Mouse (Mus musculus): ENCODE measurements at regions not wholly inside any gene's neighbourhood (a gene's known extent, or its start where the extent isn't known, plus 50 kb on each side); places are given as distances from the start of the nearest gene placed in this dataset.

DNA sequence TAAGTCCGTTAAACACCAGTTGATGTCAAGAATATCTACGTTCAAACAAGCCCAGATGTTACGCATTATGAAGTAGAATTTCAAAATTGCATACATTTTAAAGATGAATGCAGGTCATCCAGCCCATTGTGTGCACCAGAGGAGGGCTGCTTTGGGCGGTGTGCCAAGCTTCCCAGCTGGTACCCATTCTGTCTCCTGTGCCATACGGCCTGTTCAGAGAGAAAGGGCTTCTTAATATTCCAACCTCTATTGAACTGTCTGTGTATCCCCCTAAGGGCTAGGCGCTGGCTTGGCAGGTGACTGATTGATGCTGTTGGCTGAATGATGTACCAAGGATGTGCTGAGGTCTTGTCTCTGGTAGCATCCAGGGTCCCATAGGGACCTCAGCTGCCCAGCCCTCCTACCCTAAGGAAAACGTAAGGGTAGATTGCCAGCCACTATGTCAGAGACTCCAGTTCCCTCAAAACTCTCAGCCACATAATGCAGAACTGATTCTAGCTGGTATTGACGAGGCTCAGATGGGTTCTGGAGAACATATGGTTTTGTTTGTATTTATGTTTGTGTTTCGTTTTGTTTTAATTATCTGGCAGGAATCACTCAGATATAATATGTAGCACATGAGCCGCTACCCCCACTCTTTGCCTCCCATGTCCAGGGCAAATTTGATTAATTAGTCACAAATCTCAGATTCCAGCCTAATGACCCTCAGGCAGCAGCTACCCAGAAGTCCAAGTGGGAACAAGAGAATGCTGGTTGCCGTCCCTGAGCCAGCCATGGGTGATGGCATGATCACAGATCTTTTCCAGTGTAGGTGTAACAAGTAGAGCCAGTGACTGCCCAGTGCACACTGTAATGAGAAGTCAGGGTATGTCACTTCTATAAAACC lies 212.0 kb upstream of the Usp24 start:
- Histone ChIP-seq H3K36me3 (no peaks in the 10 kb centered on the region), H3K9ac (replicated peaks) (no peak overlapping the region), H3K27ac (replicated peaks) (peak overlapping the region; percentile 84), H3K4me3 (no peak overlapping the region), H3K27me3 (no peaks in the 10 kb centered on the region), H3K4me2 (replicated peaks) (no peak overlapping the region), H3K4me1 (peaks cover 46% of the 10 kb centered on the region), H3K9me3 (no peaks in the 10 kb centered on the region)
- ATAC-seq (replicated peaks) = peak; percentile 87
- WGBS = 34% methylated on average over 11 of the region's 11 CpGs

DNA sequence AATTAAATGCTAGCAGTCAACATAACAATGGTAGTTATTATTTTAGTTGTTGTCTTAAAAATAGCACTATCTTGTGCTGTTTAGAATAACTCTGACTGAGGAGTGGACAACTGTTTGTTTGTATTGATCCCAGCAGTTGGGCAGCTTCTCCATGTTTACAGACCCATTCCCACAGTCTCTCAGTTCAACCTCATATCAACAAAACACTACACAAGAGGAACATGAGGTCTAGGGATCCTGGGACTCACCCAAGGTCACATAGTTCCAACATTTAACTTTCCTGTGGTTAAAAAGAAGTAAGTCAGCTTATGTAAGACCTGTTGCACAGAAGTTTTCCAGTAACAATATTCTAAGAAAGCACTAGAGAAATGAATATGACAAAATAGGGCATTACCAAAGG lies 203.0 kb upstream of the Usp24 start:
- Histone ChIP-seq H3K27me3 (no peaks in the 10 kb centered on the region), H3K4me3 (no peak overlapping the region), H3K4me1 (no peaks in the 10 kb centered on the region), H3K4me2 (replicated peaks) (no peak overlapping the region), H3K9me3 (no peaks in the 10 kb centered on the region), H3K36me3 (no peaks in the 10 kb centered on the region), H3K9ac (replicated peaks) (no peak overlapping the region), H3K27ac (replicated peaks) (no peak overlapping the region)
- ATAC-seq (replicated peaks) = no peak

DNA sequence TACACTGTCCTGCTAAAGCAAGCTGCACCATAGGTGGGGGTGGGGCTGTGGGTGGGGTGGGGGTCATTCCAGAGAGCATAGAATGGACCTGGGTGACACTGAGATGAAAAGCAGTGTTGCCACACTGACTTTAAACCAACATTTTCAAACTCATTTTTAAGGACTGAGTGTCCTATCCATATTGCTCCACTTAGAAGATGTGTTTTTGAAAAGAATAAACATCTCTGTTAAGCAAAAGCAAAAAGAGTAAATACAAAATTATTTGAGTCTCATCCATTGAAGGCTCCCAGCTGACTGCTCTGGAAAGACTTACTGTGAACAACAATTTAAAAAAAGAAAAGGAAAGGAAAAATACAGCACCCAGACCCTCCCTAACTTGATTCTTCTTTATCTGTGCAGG lies 202.3 kb upstream of the Usp24 start:
- no peaks in the 10 kb centered on the region for H3K4me1 ChIP-seq
- ATAC-seq (replicated peaks) = no peak
- H3K4me3 ChIP-seq = no peak overlapping the region

DNA sequence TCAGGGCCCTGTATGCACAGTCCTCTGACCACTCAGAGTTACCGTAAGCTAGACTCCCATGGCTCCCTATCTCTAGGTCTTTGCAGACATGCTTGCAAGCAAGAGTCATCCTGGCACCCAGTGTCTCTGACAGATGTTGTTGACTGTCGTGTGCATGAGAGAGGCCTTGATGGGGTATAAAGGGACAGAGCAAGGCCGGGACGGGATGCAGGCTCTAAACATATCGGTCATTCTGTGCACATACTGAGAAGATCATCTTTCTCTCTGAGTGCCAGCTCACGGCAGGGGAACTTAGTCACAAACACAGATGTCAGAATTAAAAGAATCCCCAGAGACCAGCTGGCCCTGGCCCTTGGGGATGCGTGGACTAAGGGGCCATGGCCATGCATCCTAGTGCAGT lies 199.4 kb upstream of the Usp24 start:
- Histone ChIP-seq H3K4me2 (replicated peaks) (no peak overlapping the region), H3K9me3 (no peaks in the 10 kb centered on the region), H3K27me3 (no peaks in the 10 kb centered on the region), H3K9ac (replicated peaks) (no peak overlapping the region), H3K4me1 (no peaks in the 10 kb centered on the region), H3K36me3 (no peaks in the 10 kb centered on the region), H3K27ac (replicated peaks) (no peak overlapping the region), H3K4me3 (no peak overlapping the region)
- 89% methylated on average over 7 of the region's 7 CpGs for WGBS
- no peak for ATAC-seq (replicated peaks)

More for the DNA sequence above, 202.3 kb upstream of the Usp24 start:
- no peaks in the 10 kb centered on the region for H3K36me3 ChIP-seq
- no peaks in the 10 kb centered on the region for H3K27me3 ChIP-seq
- H3K27ac ChIP-seq (replicated peaks) = no peak overlapping the region
- H3K9ac ChIP-seq (replicated peaks) = no peak overlapping the region
- no peak overlapping the region for H3K4me2 ChIP-seq (replicated peaks)
- H3K9me3 ChIP-seq = no peaks in the 10 kb centered on the region

DNA sequence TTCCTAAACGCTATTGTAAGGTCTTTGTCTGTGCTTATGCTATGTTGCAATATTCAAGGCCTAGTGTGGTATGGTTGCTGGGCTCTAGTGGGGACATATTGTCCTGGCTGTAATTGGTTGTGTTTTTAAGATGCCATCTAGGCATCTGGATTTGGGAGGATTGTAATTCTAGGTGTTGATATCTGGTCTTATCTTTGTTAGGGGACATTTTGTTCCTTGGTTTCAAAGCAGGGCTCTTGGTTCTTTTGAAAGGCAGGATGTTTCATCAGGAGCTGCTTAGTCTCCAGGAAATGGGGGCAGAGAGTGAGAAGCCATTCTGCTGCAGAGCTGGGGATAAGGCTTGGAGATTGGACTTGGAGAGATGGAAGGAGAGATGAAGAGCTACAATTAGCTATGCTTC lies 194.7 kb upstream of the Usp24 start:
- Histone ChIP-seq H3K36me3 (no peaks in the 10 kb centered on the region), H3K9ac (replicated peaks) (no peak overlapping the region), H3K4me3 (no peak overlapping the region), H3K4me1 (no peaks in the 10 kb centered on the region), H3K4me2 (replicated peaks) (no peak overlapping the region), H3K27ac (replicated peaks) (no peak overlapping the region), H3K9me3 (no peaks in the 10 kb centered on the region), H3K27me3 (no peaks in the 10 kb centered on the region)
- ATAC-seq (replicated peaks) = no peak
- 84% methylated on average over 1 of the region's 1 CpGs for WGBS

DNA sequence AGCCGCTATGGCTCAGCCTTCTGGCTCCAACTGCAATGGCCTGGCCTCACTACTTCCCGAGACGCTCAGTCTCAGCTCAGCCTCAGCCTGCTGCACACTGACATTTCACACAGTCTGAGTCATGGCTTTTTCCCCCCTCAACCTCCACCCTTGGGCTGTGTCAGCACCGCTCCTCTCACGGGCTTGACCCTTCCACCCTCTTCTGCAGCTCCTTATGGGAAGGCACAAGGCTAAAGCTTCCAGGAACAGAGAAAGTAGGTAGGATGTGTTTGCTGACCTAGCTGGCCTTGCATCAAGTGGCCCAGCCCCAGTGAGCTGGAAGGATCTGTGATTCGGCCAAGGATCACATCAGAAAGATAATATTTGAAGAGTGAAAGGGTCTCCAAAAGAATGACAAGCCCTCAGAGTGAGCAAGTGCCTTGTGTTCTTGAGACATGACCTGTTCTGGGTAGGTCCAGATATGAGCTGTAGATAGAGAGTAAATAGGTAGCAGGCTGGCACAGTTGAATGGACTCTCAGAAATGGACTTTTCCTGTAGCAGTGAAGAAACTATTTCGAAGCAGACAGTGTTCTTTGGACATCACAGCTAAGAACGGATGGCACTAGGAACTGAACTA lies 192.9 kb upstream of the Usp24 start:
- H3K4me3 ChIP-seq = no peak overlapping the region
- ATAC-seq (replicated peaks) = no peak
- 90% methylated on average over 8 of the region's 8 CpGs for WGBS
- H3K9ac ChIP-seq (replicated peaks) = no peak overlapping the region
- no peaks in the 10 kb centered on the region for H3K4me1 ChIP-seq
- H3K9me3 ChIP-seq = no peaks in the 10 kb centered on the region
- no peaks in the 10 kb centered on the region for H3K27me3 ChIP-seq
- H3K4me2 ChIP-seq (replicated peaks) = no peak overlapping the region
- no peaks in the 10 kb centered on the region for H3K36me3 ChIP-seq
- no peak overlapping the region for H3K27ac ChIP-seq (replicated peaks)

DNA sequence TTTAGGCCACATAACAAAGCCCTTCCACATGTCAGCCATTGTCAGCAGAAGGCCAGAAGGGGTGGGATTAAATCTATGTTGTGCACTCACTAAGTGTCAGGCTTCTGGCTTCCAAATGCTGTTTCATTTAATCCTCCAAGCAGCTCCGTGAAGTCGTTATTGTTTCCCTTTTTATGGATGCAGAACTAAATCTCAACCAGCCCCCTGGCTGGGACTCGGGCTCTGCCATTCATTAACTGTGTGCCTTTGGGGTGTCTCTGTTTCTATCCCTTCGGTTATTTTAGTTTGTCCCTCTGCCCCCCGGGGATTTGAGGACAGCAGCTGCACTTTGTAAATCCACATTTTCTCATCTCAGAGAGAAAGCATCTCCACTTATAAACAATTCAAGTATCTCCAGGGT lies 188.8 kb upstream of the Usp24 start:
- no peaks in the 10 kb centered on the region for H3K36me3 ChIP-seq
- WGBS = 28% methylated on average over 5 of the region's 5 CpGs
- H3K27me3 ChIP-seq = no peaks in the 10 kb centered on the region
- H3K4me1 ChIP-seq = no peaks in the 10 kb centered on the region
- no peaks in the 10 kb centered on the region for H3K9me3 ChIP-seq
- H3K9ac ChIP-seq (replicated peaks) = no peak overlapping the region
- no peak overlapping the region for H3K4me3 ChIP-seq
- ATAC-seq (replicated peaks) = no peak
- no peak overlapping the region for H3K27ac ChIP-seq (replicated peaks)
- no peak overlapping the region for H3K4me2 ChIP-seq (replicated peaks)

DNA sequence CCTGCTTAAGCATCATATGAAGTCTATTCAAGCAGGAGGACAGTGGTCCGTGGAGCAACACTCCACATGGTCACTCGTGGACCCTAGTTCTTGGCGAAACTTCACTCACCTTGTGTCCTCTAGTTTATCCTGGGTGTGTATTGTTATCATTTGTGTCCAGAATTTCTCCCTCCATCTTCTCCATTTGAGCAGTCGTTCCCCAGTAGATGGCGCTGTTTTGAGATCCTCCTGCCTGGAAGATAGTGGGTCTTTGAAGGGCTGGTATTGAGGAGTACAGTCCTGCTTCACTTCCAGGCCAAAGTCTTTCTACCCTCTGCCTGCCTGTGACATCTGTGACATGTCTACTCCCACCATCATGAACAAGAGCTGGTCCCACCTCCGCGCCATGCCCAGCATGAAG lies 188.4 kb upstream of the Usp24 start:
- no peak overlapping the region for H3K27ac ChIP-seq (replicated peaks)
- WGBS = 59% methylated on average over 7 of the region's 7 CpGs
- no peaks in the 10 kb centered on the region for H3K9me3 ChIP-seq
- H3K27me3 ChIP-seq = no peaks in the 10 kb centered on the region
- no peak overlapping the region for H3K4me3 ChIP-seq
- no peaks in the 10 kb centered on the region for H3K36me3 ChIP-seq
- no peaks in the 10 kb centered on the region for H3K4me1 ChIP-seq
- H3K9ac ChIP-seq (replicated peaks) = no peak overlapping the region
- no peak overlapping the region for H3K4me2 ChIP-seq (replicated peaks)
- no peak for ATAC-seq (replicated peaks)

DNA sequence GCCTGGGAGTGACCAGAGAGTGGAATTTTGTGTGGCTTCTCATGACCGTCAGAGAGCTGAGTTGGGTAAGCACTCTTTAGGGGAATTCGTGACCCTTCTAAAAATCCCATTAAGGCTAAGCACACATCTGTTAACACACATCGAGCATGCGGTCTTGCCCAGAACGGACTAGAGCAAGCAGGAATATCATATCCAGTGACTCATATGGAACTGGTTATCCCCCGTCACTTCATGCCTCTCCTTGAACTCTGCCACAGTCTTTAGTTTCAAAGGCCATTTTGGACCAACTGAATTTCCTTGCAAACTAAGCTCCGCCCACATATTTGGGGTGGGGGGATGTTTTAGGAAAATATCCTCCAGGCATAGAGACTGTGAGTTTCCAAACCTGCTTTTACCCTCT lies 186.7 kb upstream of the Usp24 start:
- no peaks in the 10 kb centered on the region for H3K36me3 ChIP-seq
- H3K4me2 ChIP-seq (replicated peaks) = no peak overlapping the region
- H3K27ac ChIP-seq (replicated peaks) = no peak overlapping the region
- no peaks in the 10 kb centered on the region for H3K27me3 ChIP-seq
- WGBS = 86% methylated on average over 7 of the region's 7 CpGs
- H3K9ac ChIP-seq (replicated peaks) = no peak overlapping the region
- H3K9me3 ChIP-seq = no peaks in the 10 kb centered on the region
- ATAC-seq (replicated peaks) = no peak
- no peak overlapping the region for H3K4me3 ChIP-seq
- H3K4me1 ChIP-seq = no peaks in the 10 kb centered on the region

DNA sequence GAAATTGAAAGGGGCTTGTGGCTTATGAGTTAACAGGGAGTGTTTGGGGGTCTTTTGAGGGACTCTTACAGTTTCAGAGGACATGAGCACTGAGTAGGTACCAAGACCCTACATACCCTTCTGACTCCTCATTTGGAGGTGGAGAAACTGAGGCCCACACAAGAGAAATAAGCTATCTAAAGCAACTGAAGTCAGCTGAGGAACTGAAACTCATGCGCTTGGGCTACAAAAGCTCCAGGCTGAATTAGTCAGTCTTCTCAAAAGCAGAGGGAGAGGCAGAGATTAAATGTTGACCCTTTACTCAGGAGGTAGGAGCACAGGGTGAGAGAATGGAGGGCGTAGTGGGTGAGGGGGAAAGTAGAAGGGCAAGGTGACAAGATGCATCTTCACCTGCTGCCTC lies 186.2 kb upstream of the Usp24 start:
- no peak overlapping the region for H3K9ac ChIP-seq (replicated peaks)

DNA sequence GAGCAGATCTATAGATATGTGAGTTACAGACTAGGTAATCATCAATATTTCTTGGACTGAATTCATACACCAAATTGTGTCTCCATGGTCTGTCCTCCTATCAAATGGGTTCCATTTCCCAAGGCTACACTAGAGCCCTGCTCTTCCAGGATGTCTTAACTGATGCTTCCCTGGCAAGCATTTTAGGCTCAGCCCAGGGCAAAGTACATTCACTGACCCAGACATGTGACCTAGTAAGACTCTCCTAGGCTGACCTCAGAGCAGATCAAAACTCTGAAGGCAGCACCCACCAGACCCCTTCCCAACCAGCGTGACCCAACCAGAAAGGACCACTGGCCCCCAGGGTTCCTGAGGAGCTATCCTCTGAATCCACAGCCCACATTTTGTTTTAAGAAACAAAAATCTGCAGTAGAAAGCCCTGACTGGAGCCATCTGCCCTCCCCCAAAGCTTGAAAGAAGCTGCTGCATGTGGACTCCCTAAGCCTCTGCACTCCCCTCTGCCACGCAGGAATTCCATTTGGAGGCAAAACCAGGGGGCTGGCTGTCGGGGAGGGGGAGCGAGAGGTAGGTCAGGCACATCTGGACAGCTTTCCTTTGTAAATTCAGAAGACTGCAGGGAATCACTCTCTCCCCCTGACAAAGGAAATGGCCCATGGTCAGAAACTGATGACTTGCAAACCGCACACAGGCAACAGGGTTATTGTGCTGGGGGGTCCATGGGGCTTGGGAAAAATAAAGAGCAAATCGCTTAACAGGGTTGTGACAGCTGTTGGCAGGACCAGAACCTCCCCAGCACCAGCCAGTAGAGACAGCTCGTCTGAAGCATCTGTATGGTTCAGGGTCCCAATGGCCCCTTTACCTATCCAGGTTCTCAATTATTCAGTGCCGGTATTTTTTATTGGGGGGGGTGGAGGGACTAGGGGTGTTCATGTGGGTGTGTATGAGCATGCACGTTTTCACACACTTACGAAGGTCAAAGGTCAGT lies 182.0 kb upstream of the Usp24 start:
- no peaks in the 10 kb centered on the region for H3K27me3 ChIP-seq
- no peak overlapping the region for H3K9ac ChIP-seq (replicated peaks)
- no peaks in the 10 kb centered on the region for H3K9me3 ChIP-seq
- no peaks in the 10 kb centered on the region for H3K4me1 ChIP-seq
- WGBS = 69% methylated on average over 10 of the region's 10 CpGs
- no peak overlapping the region for H3K27ac ChIP-seq (replicated peaks)
- H3K4me3 ChIP-seq = no peak overlapping the region
- no peaks in the 10 kb centered on the region for H3K36me3 ChIP-seq
- no peak overlapping the region for H3K4me2 ChIP-seq (replicated peaks)
- no peak for ATAC-seq (replicated peaks)

More for the DNA sequence above, 186.2 kb upstream of the Usp24 start:
- Histone ChIP-seq H3K9me3 (no peaks in the 10 kb centered on the region), H3K4me3 (no peak overlapping the region), H3K4me1 (no peaks in the 10 kb centered on the region), H3K27me3 (no peaks in the 10 kb centered on the region), H3K36me3 (no peaks in the 10 kb centered on the region), H3K4me2 (replicated peaks) (no peak overlapping the region), H3K27ac (replicated peaks) (no peak overlapping the region)
- ATAC-seq (replicated peaks) = no peak
- 85% methylated on average over 2 of the region's 2 CpGs for WGBS

DNA sequence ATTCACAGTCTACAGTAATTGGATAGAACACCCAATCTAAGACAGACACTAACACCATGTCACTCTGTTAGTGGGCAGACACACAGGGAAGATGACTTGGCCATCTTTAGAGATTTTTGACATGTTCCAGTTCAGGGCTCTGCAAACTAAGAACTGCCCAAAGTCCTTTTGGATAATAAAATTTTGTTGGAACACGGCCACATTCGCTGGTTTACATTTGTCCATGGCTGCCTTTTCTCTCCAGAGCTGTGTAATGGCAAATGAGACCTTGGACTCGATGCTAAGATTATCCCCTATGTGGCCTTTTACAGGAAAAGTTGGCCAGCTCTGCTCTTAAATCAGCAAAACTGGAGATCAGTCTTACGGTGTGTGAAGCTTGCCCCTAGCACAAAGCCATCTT lies 173.3 kb upstream of the Usp24 start:
- no peaks in the 10 kb centered on the region for H3K9me3 ChIP-seq
- H3K4me2 ChIP-seq (replicated peaks) = no peak overlapping the region
- no peak overlapping the region for H3K4me3 ChIP-seq
- peaks cover 4% of the 10 kb centered on the region for H3K4me1 ChIP-seq
- no peaks in the 10 kb centered on the region for H3K27me3 ChIP-seq
- ATAC-seq (replicated peaks) = no peak
- H3K27ac ChIP-seq (replicated peaks) = no peak overlapping the region
- no peak overlapping the region for H3K9ac ChIP-seq (replicated peaks)
- no peaks in the 10 kb centered on the region for H3K36me3 ChIP-seq
- WGBS = 96% methylated on average over 4 of the region's 4 CpGs

Data from forebrain, embryonic 15.5 days (tissue).